Mouse (Mus musculus) limb, embryonic 14.5 days (tissue): ENCODE results near the gene 4932438H23Rik. TPM values are rescaled to one million over a fixed set of nuclear protein-coding genes. Genes with fewer than 3 reads are reported as not detected.

ENCODE experiments used
- ATAC-seq: fragments of 200-750 bp; cut with Nextera tagmentation; 2 replicates; pipeline ENCODE4 v1.8.0; 2017; ENCODE audit warnings: low read depth, moderate number of reproducible peaks, moderate TSS enrichment; ENCODE audit not compliant: low FRiP score
- DNase-seq: peaks from one replicate; pipeline ENCODE4 v3.0.0-alpha.2; 2015; ENCODE audit warnings: low spot score
- H3K27ac ChIP-seq: fragments of 300-500 bp; sonication (generic); replicated peaks from 2 replicates; pipeline ENCODE4 v1.5.1; 2014; ENCODE audit warnings: low read depth, mild to moderate bottlenecking, low read length, moderate library complexity, mixed read lengths
- H3K27me3 ChIP-seq: fragments of 300-500 bp; sonication (generic); 2 replicates; pipeline ENCODE4 v1.6.1; 2014; ENCODE audit warnings: low read length, mixed read lengths; ENCODE audit not compliant: control insufficient read depth, insufficient read depth
- H3K36me3 ChIP-seq: fragments of 300-500 bp; sonication (generic); 2 replicates; pipeline ENCODE4 v1.6.1; 2014; ENCODE audit warnings: mild to moderate bottlenecking, low read length, moderate library complexity, mixed read lengths; ENCODE audit not compliant: control insufficient read depth, insufficient read depth
- H3K4me1 ChIP-seq: fragments of 300-500 bp; sonication (generic); 2 replicates; pipeline ENCODE4 v1.6.1; 2014; ENCODE audit warnings: antibody characterized with exemption, low read length, mixed read lengths; ENCODE audit not compliant: control insufficient read depth, insufficient read depth
- H3K4me2 ChIP-seq: fragments of 300-500 bp; sonication (generic); replicated peaks from 2 replicates; pipeline ENCODE4 v1.6.1; 2014; ENCODE audit warnings: low read depth, mild to moderate bottlenecking, low read length, moderate library complexity; ENCODE audit not compliant: severe bottlenecking
- H3K4me3 ChIP-seq: fragments of 300-500 bp; sonication (generic); replicated peaks from 2 replicates; pipeline ENCODE4 v1.5.1; 2014; ENCODE audit warnings: low read length
- H3K9ac ChIP-seq: fragments of 300-500 bp; sonication (generic); 2 replicates; pipeline ENCODE4 v1.6.1; 2014; ENCODE audit warnings: mild to moderate bottlenecking, low read depth, low read length, moderate library complexity; ENCODE audit not compliant: severe bottlenecking
- H3K9me3 ChIP-seq: fragments of 300-500 bp; sonication (generic); 2 replicates; pipeline ENCODE4 v1.6.1; 2016; ENCODE audit warnings: low read length; ENCODE audit not compliant: control insufficient read depth
- POLR2A ChIP-seq: fragments of 200-500 bp; IDR thresholded peaks from 2 replicates; pipeline ENCODE4 v1.8.0; 2012; ENCODE audit warnings: inconsistent platforms, mild to moderate bottlenecking, moderate library complexity, borderline replicate concordance; ENCODE audit not compliant: insufficient read depth, insufficient read length; ENCODE audit errors: extremely low read depth
- WGBS: fragments of 180-500 bp; shearing (Covaris S2); extraction: QIAGEN DNeasy Blood & Tissue Kit; methylation state at CpG from one replicate; pipeline ENCODE4 v1.1.7; 2014; 5-methylcytosine and 5-hydroxymethylcytosine counted together
- polyA plus RNA-seq, 2 experiments: library from polyadenylated mRNA; depleted of rRNA in 1 of 2; stranded (reverse) in 1 of 2; unstranded in 1 of 2; fragments of >200 nt; fragmentation: Nextera tagmentation in 1 of 2; extraction: Ambion mirVana in 1 of 2; gene quantifications; 2 replicates each; pipeline versions ENCODE4 v1.2.1 to v1.2.3; 2012 to 2014

The 4932438H23Rik gene
- polyA plus RNA-seq, 2 experiments: 0.32 to 0.45 TPM

- H3K4me2 ChIP-seq: no peak overlapping the region
- WGBS: 52% methylated on average over 2 of the region's 2 CpGs
Observed at GRCm38 (mm10) chr16:91100484-91100883, 5.6 kb upstream of the 4932438H23Rik start.

GRCm38 (mm10) chr16:91099444-91100065 lies 4.6 kb upstream of the 4932438H23Rik start:
- no peak for ATAC-seq
- no peaks in the 10 kb centered on the region for H3K4me1 ChIP-seq
- no peak overlapping the region for H3K4me3 ChIP-seq
- no peak for TF ChIP-seq POLR2A
- no peak overlapping the region for H3K9ac ChIP-seq
- DNase-seq: no peak
- H3K4me2 ChIP-seq: no peak overlapping the region
- no peak overlapping the region for H3K27ac ChIP-seq
- H3K36me3 ChIP-seq: no peaks in the 10 kb centered on the region
- 66% methylated on average over 16 of the region's 16 CpGs for WGBS
- no peaks in the 10 kb centered on the region for H3K9me3 ChIP-seq
- no peaks in the 10 kb centered on the region for H3K27me3 ChIP-seq

More at GRCm38 (mm10) chr16:91100484-91100883, 5.6 kb upstream of the 4932438H23Rik start:
- DNase-seq (no peak), ATAC-seq (no peak)
- H3K4me1 ChIP-seq: no peaks in the 10 kb centered on the region
- H3K9ac ChIP-seq: no peak overlapping the region
- H3K27me3 ChIP-seq: no peaks in the 10 kb centered on the region
- H3K9me3 ChIP-seq: no peaks in the 10 kb centered on the region
- TF ChIP-seq POLR2A: no peak
- H3K36me3 ChIP-seq: no peaks in the 10 kb centered on the region
- H3K27ac ChIP-seq: no peak overlapping the region
- no peak overlapping the region for H3K4me3 ChIP-seq

GRCm38 (mm10) chr16:91097858-91098257 lies 2.9 kb upstream of the 4932438H23Rik start:
- WGBS: 89% methylated on average over 11 of the region's 11 CpGs
- TF ChIP-seq POLR2A: no peak
- H3K4me1 ChIP-seq: no peaks in the 10 kb centered on the region
- no peak overlapping the region for H3K27ac ChIP-seq
- no peaks in the 10 kb centered on the region for H3K27me3 ChIP-seq
- no peaks in the 10 kb centered on the region for H3K36me3 ChIP-seq
- DNase-seq: no peak
- H3K4me2 ChIP-seq: no peak overlapping the region
- H3K4me3 ChIP-seq: no peak overlapping the region
- ATAC-seq: no peak
- no peak overlapping the region for H3K9ac ChIP-seq
- H3K9me3 ChIP-seq: no peaks in the 10 kb centered on the region

GRCm38 (mm10) chr16:91096984-91097506 lies 2.1 kb upstream of the 4932438H23Rik start:
- Histone ChIP-seq H3K9ac (no peak overlapping the region), H3K4me1 (no peaks in the 10 kb centered on the region), H3K36me3 (no peaks in the 10 kb centered on the region), H3K9me3 (no peaks in the 10 kb centered on the region), H3K4me2 (no peak overlapping the region), H3K27ac (no peak overlapping the region), H3K27me3 (no peaks in the 10 kb centered on the region), H3K4me3 (no peak overlapping the region)
- WGBS: 66% methylated on average over 4 of the region's 4 CpGs
- no peak for TF ChIP-seq POLR2A
- ATAC-seq (no peak), DNase-seq (no peak)

- Histone ChIP-seq H3K4me1 (no peaks in the 10 kb centered on the region), H3K9me3 (no peaks in the 10 kb centered on the region), H3K27ac (no peak overlapping the region), H3K27me3 (no peaks in the 10 kb centered on the region), H3K36me3 (no peaks in the 10 kb centered on the region), H3K4me3 (no peak overlapping the region), H3K4me2 (no peak overlapping the region), H3K9ac (no peak overlapping the region)
- no peak for TF ChIP-seq POLR2A
- DNase-seq: no peak
- WGBS: 87% methylated on average over 2 of the region's 2 CpGs
- no peak for ATAC-seq
Observed at GRCm38 (mm10) chr16:91096016-91096415, 1.1 kb upstream of the 4932438H23Rik start.
